Mouse (Mus musculus): ENCODE data around the gene Ung. TPM values are rescaled to one million over a fixed set of nuclear protein-coding genes. Genes with fewer than 3 reads are reported as not detected.

Gene Ung
- polyA plus RNA-seq, 1 experiment from 2014 or later = 28.3 TPM

- Histone ChIP-seq H3K27ac (replicated peaks in 1 of 2; ENCODE audit: control insufficient read depth in 1 of 2, insufficient read depth in 1 of 2, low read depth in 2 of 2, low read length in 2 of 2) (peak overlapping the region; percentile 79 to 89), H3K4me3 (ENCODE audit: control insufficient read depth in 1 of 2, insufficient read depth in 1 of 2, low read depth in 1 of 2, low read length in 2 of 2) (peak overlapping the region; percentile 64 to 85), H3K4me1 (ENCODE audit: control insufficient read depth in 2 of 2, insufficient read depth in 2 of 2, low read length in 2 of 2) (peaks cover 21 to 44% of the 10 kb centered on the region in 2 experiments), H3K4me2 (ENCODE audit: low read length) (peak overlapping the region; percentile 99), H3K36me3 (ENCODE audit: control insufficient read depth, insufficient read depth, low read length) (peaks cover 11% of the 10 kb centered on the region), H3K27me3 (ENCODE audit: control insufficient read depth, insufficient read depth, low read length) (no peaks in the 10 kb centered on the region), H3K9ac (ENCODE audit: low read length) (peak overlapping the region; percentile 78), H3K9me3 (ENCODE audit: control insufficient read depth, low read length) (no peaks in the 10 kb centered on the region)
- 0% methylated on average over 15 of the region's 15 CpGs for WGBS
- no peak for ATAC-seq (ENCODE audit: insufficient number of reproducible peaks, insufficient read depth, low FRiP score, low read depth)
These were observed 1.3 kb downstream of the Ung start for GRCm38 (mm10) chr5:114131521-114131840.

- peaks cover 22 to 48% of the 10 kb centered on the region in 2 experiments for H3K4me1 ChIP-seq (ENCODE audit: control insufficient read depth in 2 of 2, insufficient read depth in 2 of 2, low read length in 2 of 2)
- peak overlapping the region; percentile 45; the same call in 1 of the 2 replicates for H3K9ac ChIP-seq (ENCODE audit: low read length)
These were observed 2.7 kb downstream of the Ung start for GRCm38 (mm10) chr5:114132841-114133240.

GRCm38 (mm10) chr5:114134091-114134534 is 3.9 kb downstream of the Ung start:
- no peaks in the 10 kb centered on the region for H3K9me3 ChIP-seq (ENCODE audit: control insufficient read depth, low read length)
- H3K9ac ChIP-seq (ENCODE audit: low read length) = peak overlapping the region; percentile 55; the same call in 1 of the 2 replicates
- H3K4me3 ChIP-seq (ENCODE audit: control insufficient read depth in 1 of 2, insufficient read depth in 1 of 2, low read depth in 1 of 2, low read length in 2 of 2) = no peak overlapping the region
- peak overlapping the region; percentile 73 to 80 for H3K27ac ChIP-seq (replicated peaks in 1 of 2; ENCODE audit: control insufficient read depth in 1 of 2, insufficient read depth in 1 of 2, low read depth in 2 of 2, low read length in 2 of 2)
- no peak for ATAC-seq (ENCODE audit: insufficient number of reproducible peaks, insufficient read depth, low FRiP score, low read depth)
- peaks cover 34 to 60% of the 10 kb centered on the region in 2 experiments for H3K4me1 ChIP-seq (ENCODE audit: control insufficient read depth in 2 of 2, insufficient read depth in 2 of 2, low read length in 2 of 2)
- no peaks in the 10 kb centered on the region for H3K27me3 ChIP-seq (ENCODE audit: control insufficient read depth, insufficient read depth, low read length)
- WGBS = 30% methylated on average over 6 of the region's 6 CpGs
- H3K36me3 ChIP-seq (ENCODE audit: control insufficient read depth, insufficient read depth, low read length) = peaks cover 24% of the 10 kb centered on the region
- peak overlapping the region; percentile 32 for H3K4me2 ChIP-seq (ENCODE audit: low read length)

More at GRCm38 (mm10) chr5:114132841-114133240, 2.7 kb downstream of the Ung start:
- H3K4me2 ChIP-seq (ENCODE audit: low read length) = peak overlapping the region; percentile 99; the same call in 1 of the 2 replicates
- WGBS = 87% methylated on average over 6 of the region's 6 CpGs
- H3K4me3 ChIP-seq (ENCODE audit: control insufficient read depth in 1 of 2, insufficient read depth in 1 of 2, low read depth in 1 of 2, low read length in 2 of 2) = no peak overlapping the region
- H3K27ac ChIP-seq (replicated peaks in 1 of 2; ENCODE audit: control insufficient read depth in 1 of 2, insufficient read depth in 1 of 2, low read depth in 2 of 2, low read length in 2 of 2) = no peak overlapping the region
- ATAC-seq (ENCODE audit: insufficient number of reproducible peaks, insufficient read depth, low FRiP score, low read depth) = no peak
- H3K27me3 ChIP-seq (ENCODE audit: control insufficient read depth, insufficient read depth, low read length) = no peaks in the 10 kb centered on the region
- H3K9me3 ChIP-seq (ENCODE audit: control insufficient read depth, low read length) = no peaks in the 10 kb centered on the region
- H3K36me3 ChIP-seq (ENCODE audit: control insufficient read depth, insufficient read depth, low read length) = peaks cover 24% of the 10 kb centered on the region

- 89% methylated on average over 10 of the region's 10 CpGs for WGBS
- Histone ChIP-seq H3K36me3 (ENCODE audit: control insufficient read depth, insufficient read depth, low read length) (peaks cover 24% of the 10 kb centered on the region), H3K9ac (ENCODE audit: low read length) (no peak overlapping the region), H3K27me3 (ENCODE audit: control insufficient read depth, insufficient read depth, low read length) (no peaks in the 10 kb centered on the region), H3K4me3 (ENCODE audit: control insufficient read depth in 1 of 2, insufficient read depth in 1 of 2, low read depth in 1 of 2, low read length in 2 of 2) (no peak overlapping the region), H3K4me1 (ENCODE audit: control insufficient read depth in 2 of 2, insufficient read depth in 2 of 2, low read length in 2 of 2) (peaks cover 41 to 67% of the 10 kb centered on the region in 2 experiments), H3K4me2 (ENCODE audit: low read length) (no peak overlapping the region), H3K9me3 (ENCODE audit: control insufficient read depth, low read length) (no peaks in the 10 kb centered on the region), H3K27ac (replicated peaks in 1 of 2; ENCODE audit: control insufficient read depth in 1 of 2, insufficient read depth in 1 of 2, low read depth in 2 of 2, low read length in 2 of 2) (no peak overlapping the region)
- ATAC-seq (ENCODE audit: insufficient number of reproducible peaks, insufficient read depth, low FRiP score, low read depth) = no peak
These were observed 5.3 kb downstream of the Ung start for GRCm38 (mm10) chr5:114135516-114135915.

- Histone ChIP-seq H3K27me3 (ENCODE audit: control insufficient read depth, insufficient read depth, low read length) (no peaks in the 10 kb centered on the region), H3K4me3 (ENCODE audit: control insufficient read depth in 1 of 2, insufficient read depth in 1 of 2, low read depth in 1 of 2, low read length in 2 of 2) (no peak overlapping the region), H3K36me3 (ENCODE audit: control insufficient read depth, insufficient read depth, low read length) (peaks cover 24% of the 10 kb centered on the region), H3K9me3 (ENCODE audit: control insufficient read depth, low read length) (no peaks in the 10 kb centered on the region), H3K4me2 (ENCODE audit: low read length) (no peak overlapping the region), H3K4me1 (ENCODE audit: control insufficient read depth in 2 of 2, insufficient read depth in 2 of 2, low read length in 2 of 2) (peaks cover 36 to 53% of the 10 kb centered on the region in 2 experiments), H3K27ac (replicated peaks in 1 of 2; ENCODE audit: control insufficient read depth in 1 of 2, insufficient read depth in 1 of 2, low read depth in 2 of 2, low read length in 2 of 2) (peak overlapping the region in 1 of 2 experiments; percentile 91; a peak in 2 of 4 replicates), H3K9ac (ENCODE audit: low read length) (no peak overlapping the region)
- ATAC-seq (ENCODE audit: insufficient number of reproducible peaks, insufficient read depth, low FRiP score, low read depth) = no peak
- 61% methylated on average over 15 of the region's 15 CpGs for WGBS
These were observed 7.5 kb downstream of the Ung start for GRCm38 (mm10) chr5:114137481-114138276.

GRCm38 (mm10) chr5:114138277-114139164 is 8.3 kb downstream of the Ung start:
- H3K36me3 ChIP-seq (ENCODE audit: control insufficient read depth, insufficient read depth, low read length) = peaks cover 21% of the 10 kb centered on the region
- H3K27me3 ChIP-seq (ENCODE audit: control insufficient read depth, insufficient read depth, low read length) = no peaks in the 10 kb centered on the region
- H3K9ac ChIP-seq (ENCODE audit: low read length) = peak overlapping the region; percentile 38; the same call in 1 of the 2 replicates
- no peak overlapping the region for H3K4me3 ChIP-seq (ENCODE audit: control insufficient read depth in 1 of 2, insufficient read depth in 1 of 2, low read depth in 1 of 2, low read length in 2 of 2)
- ATAC-seq (ENCODE audit: insufficient number of reproducible peaks, insufficient read depth, low FRiP score, low read depth) = no peak
- peaks cover 35 to 52% of the 10 kb centered on the region in 2 experiments for H3K4me1 ChIP-seq (ENCODE audit: control insufficient read depth in 2 of 2, insufficient read depth in 2 of 2, low read length in 2 of 2)
- WGBS = 58% methylated on average over 21 of the region's 21 CpGs
- H3K9me3 ChIP-seq (ENCODE audit: control insufficient read depth, low read length) = no peaks in the 10 kb centered on the region
- H3K27ac ChIP-seq (replicated peaks in 1 of 2; ENCODE audit: control insufficient read depth in 1 of 2, insufficient read depth in 1 of 2, low read depth in 2 of 2, low read length in 2 of 2) = peak overlapping the region; percentile 86 to 91
- peak overlapping the region; percentile 45 for H3K4me2 ChIP-seq (ENCODE audit: low read length)

- Histone ChIP-seq H3K9ac (ENCODE audit: low read length) (peak overlapping the region; percentile 38), H3K9me3 (ENCODE audit: control insufficient read depth, low read length) (no peaks in the 10 kb centered on the region), H3K36me3 (ENCODE audit: control insufficient read depth, insufficient read depth, low read length) (peaks cover 20% of the 10 kb centered on the region), H3K4me2 (ENCODE audit: low read length) (peak overlapping the region; percentile 45), H3K4me1 (ENCODE audit: control insufficient read depth in 2 of 2, insufficient read depth in 2 of 2, low read length in 2 of 2) (peaks cover 30 to 50% of the 10 kb centered on the region in 2 experiments), H3K27me3 (ENCODE audit: control insufficient read depth, insufficient read depth, low read length) (no peaks in the 10 kb centered on the region), H3K27ac (replicated peaks in 1 of 2; ENCODE audit: control insufficient read depth in 1 of 2, insufficient read depth in 1 of 2, low read depth in 2 of 2, low read length in 2 of 2) (peak overlapping the region; percentile 86 to 91), H3K4me3 (ENCODE audit: control insufficient read depth in 1 of 2, insufficient read depth in 1 of 2, low read depth in 1 of 2, low read length in 2 of 2) (no peak overlapping the region)
- WGBS = 18% methylated on average over 9 of the region's 9 CpGs
- peak; percentile 87 for ATAC-seq (ENCODE audit: insufficient number of reproducible peaks, insufficient read depth, low FRiP score, low read depth)
These were observed 9.0 kb downstream of the Ung start for GRCm38 (mm10) chr5:114139175-114139574.

All from heart, embryonic 14.5 days (tissue).